ENCODE assay signal across 9 mouse cellular contexts in genomic region chr5:144162813-144163517, GRCm38 (mm10). TPM values are rescaled to one million over a fixed set of nuclear protein-coding genes. Genes with fewer than 3 reads are reported as not detected.
DNase-seq lines count a peak whose midpoint lies in the region; ATAC-seq and TF ChIP-seq lines count a peak whose summit lies in the region.
"Had no signal": no experiment of that assay in that cellular context is flagged by ENCODE, and none has a peak within 500 bp of the region (broad histone marks: within the 10 kb centered on the region; RNA-seq: fewer than 3 reads in every experiment).

No protein-coding gene starts in this region.

- H3K9me3 ChIP-seq in kidney, postnatal 0 days (replicated peaks; ENCODE audit: low read length), result no peaks in the 10 kb centered on the region
- no peaks in the 10 kb centered on the region for H3K9me3 ChIP-seq in stomach, embryonic 16.5 days (replicated peaks; ENCODE audit: control insufficient read depth, low read length)
- H3K9me3 ChIP-seq in intestine, embryonic 16.5 days (ENCODE audit: control insufficient read depth, low read length), result no peaks in the 10 kb centered on the region
- H3K9me3 ChIP-seq: G1E had no signal

- DNase-seq in ovary, postnatal 14 days (ENCODE audit: low spot score), result peak; percentile 39
- no peak for DNase-seq in ovary, adult 18-20 months (ENCODE audit: low spot score)
- DNase-seq in cerebellum, adult 8-10 months, result peak; percentile 73
- peak; percentile 25 for DNase-seq in kidney, postnatal 0 days (ENCODE audit: low spot score)
- no peak for DNase-seq in embryo, embryonic 11 days
- no peak for DNase-seq in left cerebral cortex, adult 8-10 months (ENCODE audit: low spot score in 2 of 2)

- H3K27ac ChIP-seq in kidney, postnatal 0 days, result peak overlapping the region; percentile 79
- peak overlapping the region; percentile 41; the same call in 1 of the 2 replicates for H3K27ac ChIP-seq in stomach, embryonic 16.5 days (ENCODE audit: low read length)
- H3K27ac ChIP-seq in intestine, embryonic 16.5 days (ENCODE audit: low read length), result no peak overlapping the region

- H3K36me3 ChIP-seq in kidney, postnatal 0 days (ENCODE audit: insufficient read depth, low read length), result peaks cover 6% of the 10 kb centered on the region; the same call in 1 of the 2 replicates
- H3K36me3 ChIP-seq in stomach, embryonic 16.5 days (ENCODE audit: control insufficient read depth, insufficient read depth, low read length), result 0 out of 2 replicates have a peak, but pooled peaks cover 6% of the 10 kb centered on the region
- H3K36me3 ChIP-seq in intestine, embryonic 16.5 days (ENCODE audit: control insufficient read depth, insufficient read depth, low read length), result 0 out of 2 replicates have a peak, but pooled peaks cover 3% of the 10 kb centered on the region

- no peak overlapping the region for H3K9ac ChIP-seq in kidney, postnatal 0 days (ENCODE audit: low read depth, low read length)
- H3K9ac ChIP-seq in stomach, embryonic 16.5 days (ENCODE audit: low read length), result no peak overlapping the region; the same call in 1 of the 2 replicates
- H3K9ac ChIP-seq in intestine, embryonic 16.5 days (ENCODE audit: low read depth, low read length), result no peak overlapping the region

- H3K27me3 ChIP-seq in kidney, postnatal 0 days (ENCODE audit: insufficient read depth, low read length), result no peaks in the 10 kb centered on the region
- H3K27me3 ChIP-seq in stomach, embryonic 16.5 days (ENCODE audit: control insufficient read depth, insufficient read depth, low read length), result no peaks in the 10 kb centered on the region
- H3K27me3 ChIP-seq in intestine, embryonic 16.5 days (replicated peaks; ENCODE audit: control insufficient read depth, insufficient read depth, low read length), result no peaks in the 10 kb centered on the region

- H3K4me3 ChIP-seq in kidney, postnatal 0 days (replicated peaks; ENCODE audit: low read depth, low read length), result no peak overlapping the region
- no peak overlapping the region for H3K4me3 ChIP-seq in stomach, embryonic 16.5 days (replicated peaks; ENCODE audit: low read length)
- H3K4me3 ChIP-seq in intestine, embryonic 16.5 days (ENCODE audit: low read length), result no peak overlapping the region

- TF ChIP-seq CTCF in kidney, postnatal 0 days (IDR thresholded peaks at IDR 0.05; ENCODE audit: low read depth), result no peak

- peak; percentile 79; the same call in 1 of the 2 replicates for ATAC-seq in kidney, postnatal 0 days (replicated peaks; ENCODE audit: low FRiP score, low read depth)
- peak; percentile 63; the same call in 1 of the 2 replicates for ATAC-seq in stomach, embryonic 16.5 days (ENCODE audit: insufficient read depth, low FRiP score)
- no peak for ATAC-seq in intestine, embryonic 16.5 days

- H3K4me1 ChIP-seq in kidney, postnatal 0 days (replicated peaks; ENCODE audit: insufficient read depth, low read length), result no peaks in the 10 kb centered on the region
- H3K4me1 ChIP-seq in stomach, embryonic 16.5 days (ENCODE audit: control insufficient read depth, insufficient read depth, low read length), result peaks cover 18% of the 10 kb centered on the region
- peaks cover 10% of the 10 kb centered on the region for H3K4me1 ChIP-seq in intestine, embryonic 16.5 days (ENCODE audit: control insufficient read depth, insufficient read depth, low read length)

- H3K4me2 ChIP-seq in kidney, postnatal 0 days (ENCODE audit: low read length), result no peak overlapping the region
- H3K4me2 ChIP-seq in stomach, embryonic 16.5 days (ENCODE audit: low read depth, low read length), result no peak overlapping the region
- H3K4me2 ChIP-seq in intestine, embryonic 16.5 days (ENCODE audit: low read depth, low read length), result no peak overlapping the region

- 58% methylated on average over 10 of the region's 10 CpGs for WGBS in kidney, postnatal 0 days
- WGBS in stomach, embryonic 16.5 days, result 64% methylated on average over 10 of the region's 10 CpGs
- WGBS in intestine, embryonic 16.5 days, result 78% methylated on average over 10 of the region's 10 CpGs

RNA-seq across cellular contexts. Expression of gene Bhlha15, which starts 27.1 kb away (rescaled TPM):
- 0.54 and 0.60 TPM in 2 replicates for polyA plus RNA-seq in kidney, postnatal 0 days (2015; fragmentation: Nextera tagmentation; extraction: Ambion mirVana)
- 21.3 and 23.0 TPM in 2 replicates for polyA plus RNA-seq in stomach, embryonic 16.5 days (2015; fragmentation: Nextera tagmentation; extraction: Ambion mirVana)
- under 1 TPM; 0.09 to 0.30 (median 0.16) TPM for total RNA-seq in left cerebral cortex, adult 8-10 months (2022)
- polyA plus RNA-seq in intestine, embryonic 16.5 days (2015; fragmentation: Nextera tagmentation; extraction: Ambion mirVana), result 10.2 and 13.0 TPM in 2 replicates

Comparison
In these comparisons a context has a peak if more than half of its experiments do, and no peak if none do; other contexts are left out.
1. DNase-seq: peak in ovary, postnatal 14 days (single experiment), cerebellum, adult 8-10 months (single experiment) and kidney, postnatal 0 days (single experiment); none in ovary, adult 18-20 months (single experiment), embryo, embryonic 11 days (single experiment) and left cerebral cortex, adult 8-10 months (0 of 2).